Mouse (Mus musculus) CH12.LX (cell line): ENCODE results near the gene Pde1c. TPM values are rescaled to one million over a fixed set of nuclear protein-coding genes. Genes with fewer than 3 reads are reported as not detected.

Source experiments
- DNase-seq: peaks from one replicate; pipeline ENCODE4 v3.0.0-alpha.2; 2013; ENCODE audit errors: extremely low read depth
- H3K27ac ChIP-seq: 2 replicates; pipeline ENCODE4 v1.5.1; 2012; ENCODE audit warnings: low read depth, mild to moderate bottlenecking, control low read depth, moderate library complexity; ENCODE audit not compliant: insufficient read depth
- H3K27me3 ChIP-seq: replicated peaks from 2 replicates; pipeline ENCODE3; 2012; ENCODE audit warnings: inconsistent platforms
- H3K36me3 ChIP-seq, 2 experiments: replicated peaks in 1 of 2; 2 replicates each; pipeline versions ENCODE3 to v1.6.1; 2012; ENCODE audit warnings: inconsistent platforms in 1 of 2, low read length in 1 of 2, mild to moderate bottlenecking in 1 of 2, mixed read lengths in 1 of 2, moderate library complexity in 1 of 2; ENCODE audit not compliant: control insufficient read depth in 1 of 2, insufficient read depth in 1 of 2
- H3K4me1 ChIP-seq, 2 experiments: 2 replicates each; pipeline ENCODE4 v1.6.1; 2012; ENCODE audit warnings: inconsistent platforms in 1 of 2, moderate library complexity in 1 of 2; ENCODE audit not compliant: insufficient read depth in 2 of 2, control insufficient read depth in 1 of 2
- H3K4me2 ChIP-seq: 2 replicates; pipeline ENCODE4 v1.6.1; 2012; ENCODE audit warnings: low read depth, mild to moderate bottlenecking, control low read depth; ENCODE audit not compliant: poor library complexity, insufficient read depth, severe bottlenecking
- H3K4me3 ChIP-seq, 3 experiments: fragments of 150-350 bp in 1 of 3; sonication (generic) in 1 of 3; replicated peaks in 1 of 3; 2 replicates each; pipeline versions ENCODE3 to v1.5.1; 2011 to 2012; ENCODE audit warnings: low read depth in 2 of 3, low read length in 2 of 3, mild to moderate bottlenecking in 2 of 3, moderate library complexity in 2 of 3, control low read depth in 1 of 3, improper control_type of control experiment in 1 of 3, inconsistent platforms in 1 of 3, mixed read lengths in 1 of 3; ENCODE audit not compliant: poor library complexity in 1 of 3
- H3K79me2 ChIP-seq: replicated peaks from 2 replicates; pipeline ENCODE4 v1.6.1; 2012; ENCODE audit warnings: mild to moderate bottlenecking, moderate library complexity; ENCODE audit not compliant: control insufficient read depth, poor library complexity, insufficient read depth, severe bottlenecking; ENCODE audit errors: extremely low read depth
- H3K9ac ChIP-seq: 2 replicates; pipeline ENCODE4 v1.6.1; 2012; ENCODE audit warnings: low read depth, mild to moderate bottlenecking, control low read depth, moderate library complexity; ENCODE audit not compliant: insufficient read depth
- H3K9me3 ChIP-seq: replicated peaks from 2 replicates; pipeline ENCODE3; 2012; ENCODE audit warnings: low read length, inconsistent platforms, mixed read lengths
- CHD1 ChIP-seq: IDR thresholded peaks from 2 replicates; pipeline ENCODE4 v1.6.1; 2012; ENCODE audit warnings: low read depth, low read length, improper control_type of control experiment, inconsistent platforms
- CHD2 ChIP-seq: IDR thresholded peaks from 2 replicates; pipeline ENCODE4 v1.6.1; 2011; ENCODE audit warnings: low read length, improper control_type of control experiment
- E2F4 ChIP-seq: IDR thresholded peaks from 2 replicates; pipeline ENCODE4 v1.6.1; 2011; ENCODE audit warnings: low read depth, low read length, improper control_type of control experiment; ENCODE audit not compliant: insufficient replicate concordance
- EP300 ChIP-seq: IDR thresholded peaks from 2 replicates; pipeline ENCODE4 v1.6.1; 2011; ENCODE audit warnings: low read length, improper control_type of control experiment
- ETS1 ChIP-seq: conservative IDR thresholded peaks from 2 replicates; pipeline ENCODE4 v1.6.1; 2012; ENCODE audit warnings: low read depth, mild to moderate bottlenecking, inconsistent platforms, low read length, improper control_type of control experiment, moderate library complexity
- GABPA ChIP-seq: IDR thresholded peaks from 2 replicates; pipeline ENCODE4 v1.6.1; 2012; ENCODE audit warnings: low read depth, low read length, improper control_type of control experiment, inconsistent platforms; ENCODE audit not compliant: insufficient replicate concordance
- JUN ChIP-seq: IDR thresholded peaks from 2 replicates; pipeline ENCODE4 v1.6.1; 2011; ENCODE audit warnings: low read depth, mild to moderate bottlenecking, low read length, improper control_type of control experiment, moderate library complexity; ENCODE audit not compliant: insufficient read depth
- KAT2A ChIP-seq: IDR thresholded peaks from 2 replicates; pipeline ENCODE4 v1.6.1; 2012; ENCODE audit warnings: low read length, improper control_type of control experiment, inconsistent platforms; ENCODE audit not compliant: insufficient replicate concordance
- MAFK ChIP-seq: IDR thresholded peaks from 2 replicates; pipeline ENCODE4 v1.6.1; 2011; ENCODE audit warnings: low read length, improper control_type of control experiment; ENCODE audit not compliant: insufficient replicate concordance
- MAX ChIP-seq: IDR thresholded peaks from 2 replicates; pipeline ENCODE4 v1.6.1; 2011; ENCODE audit warnings: low read length, improper control_type of control experiment
- MAZ ChIP-seq: IDR thresholded peaks from 2 replicates; pipeline ENCODE4 v1.6.1; 2012; ENCODE audit warnings: low read depth, mild to moderate bottlenecking, inconsistent platforms, low read length, improper control_type of control experiment, moderate library complexity
- MXI1 ChIP-seq: IDR thresholded peaks from 2 replicates; pipeline ENCODE4 v1.6.1; 2011; ENCODE audit warnings: mild to moderate bottlenecking, low read depth, low read length, improper control_type of control experiment
- MYC ChIP-seq: IDR thresholded peaks from 2 replicates; pipeline ENCODE4 v1.6.1; 2011; ENCODE audit warnings: low read depth, mild to moderate bottlenecking, improper control_type of control experiment, low read length
- NRF1 ChIP-seq: IDR thresholded peaks from 2 replicates; pipeline ENCODE4 v1.6.1; 2014; ENCODE audit warnings: low read depth, mild to moderate bottlenecking, inconsistent platforms, low read length, improper control_type of control experiment, moderate library complexity
- PAX5 ChIP-seq: IDR thresholded peaks from 2 replicates; pipeline ENCODE4 v1.6.1; 2012; ENCODE audit warnings: low read length, inconsistent platforms, mixed read lengths
- POLR2A ChIP-seq: IDR thresholded peaks from 2 replicates; pipeline ENCODE4 v1.6.1; 2011; ENCODE audit warnings: low read depth, mild to moderate bottlenecking, improper control_type of control experiment, low read length
- POLR2AphosphoS2 ChIP-seq: IDR thresholded peaks from 2 replicates; pipeline ENCODE4 v1.6.1; 2011; ENCODE audit warnings: low read depth, low read length, improper control_type of control experiment
- RCOR1 ChIP-seq: conservative IDR thresholded peaks from 2 replicates; pipeline ENCODE4 v1.6.1; 2012; ENCODE audit warnings: low read depth, mild to moderate bottlenecking, inconsistent platforms, low read length, improper control_type of control experiment
- SIN3A ChIP-seq: IDR thresholded peaks from 2 replicates; pipeline ENCODE4 v1.6.1; 2012; ENCODE audit warnings: low read length, improper control_type of control experiment, inconsistent platforms
- SMC3 ChIP-seq: IDR thresholded peaks from 2 replicates; pipeline ENCODE4 v1.6.1; 2011; ENCODE audit warnings: low read depth, low read length, improper control_type of control experiment
- TCF12 ChIP-seq: IDR thresholded peaks from 2 replicates; pipeline ENCODE4 v1.6.1; 2014; ENCODE audit warnings: low read depth, mild to moderate bottlenecking, inconsistent platforms, low read length, improper control_type of control experiment
- UBTF ChIP-seq: IDR thresholded peaks from 2 replicates; pipeline ENCODE4 v1.6.1; 2012; ENCODE audit warnings: low read depth, mild to moderate bottlenecking, inconsistent platforms, low read length, improper control_type of control experiment, moderate library complexity
- USF2 ChIP-seq: conservative IDR thresholded peaks from 2 replicates; pipeline ENCODE4 v1.6.1; 2011; ENCODE audit warnings: low read depth, low read length, improper control_type of control experiment
- ZC3H11A ChIP-seq: IDR thresholded peaks from 2 replicates; pipeline ENCODE4 v1.6.1; 2012; ENCODE audit warnings: low read depth, mild to moderate bottlenecking, inconsistent platforms, low read length, improper control_type of control experiment
- ZKSCAN1 ChIP-seq: IDR thresholded peaks from 2 replicates; pipeline ENCODE4 v1.6.1; 2012; ENCODE audit warnings: low read depth, inconsistent platforms, low read length, improper control_type of control experiment, borderline replicate concordance
- ZMIZ1 ChIP-seq: IDR thresholded peaks from 2 replicates; pipeline ENCODE4 v1.6.1; 2012; ENCODE audit warnings: low read depth, mild to moderate bottlenecking, inconsistent platforms, low read length, improper control_type of control experiment
- ZNF384 ChIP-seq: IDR thresholded peaks from 2 replicates; pipeline ENCODE4 v1.6.1; 2012; ENCODE audit warnings: low read depth, low read length, improper control_type of control experiment, inconsistent platforms
- dilution Hi-C: fragments of 300-500 bp; cut with MboI; formaldehyde crosslinking; loops from 2 replicates; pipeline ENCODE4 v1.14.3; 2020; ENCODE audit warnings: low sequenced_read_pairs; ENCODE audit not compliant: extremely low pct_unique_long_range_greater_than_20kb, extremely low pct_ligation_motif_present
- in situ Hi-C: fragments of 300-500 bp; cut with MboI; formaldehyde crosslinking; loops from 3 replicates; pipeline ENCODE4 v1.14.3; 2019; ENCODE audit warnings: low sequenced_read_pairs, low pct_ligation_motif_present, low pct_unique_long_range_greater_than_20kb, mixed read lengths
- polyA plus RNA-seq: library from polyadenylated mRNA; unstranded; fragments of >175 nt; gene quantifications from 2 replicates; pipeline ENCODE4 v1.2.1, GENCODE M21; 2012; ENCODE audit warnings: low read depth; ENCODE audit not compliant: insufficient read length
- total RNA-seq, 2 experiments: library from RNA; depleted of rRNA; stranded (reverse); fragments of 300-350 nt in 1 of 2; fragments of >200 nt in 1 of 2; gene quantifications; 2 replicates each; pipeline ENCODE4 v1.2.3; 2012 to 2014

The Pde1c gene
- total and polyA plus RNA-seq, 3 experiments, result 2.3 to 3.8 (median 2.4) TPM

DNA sequence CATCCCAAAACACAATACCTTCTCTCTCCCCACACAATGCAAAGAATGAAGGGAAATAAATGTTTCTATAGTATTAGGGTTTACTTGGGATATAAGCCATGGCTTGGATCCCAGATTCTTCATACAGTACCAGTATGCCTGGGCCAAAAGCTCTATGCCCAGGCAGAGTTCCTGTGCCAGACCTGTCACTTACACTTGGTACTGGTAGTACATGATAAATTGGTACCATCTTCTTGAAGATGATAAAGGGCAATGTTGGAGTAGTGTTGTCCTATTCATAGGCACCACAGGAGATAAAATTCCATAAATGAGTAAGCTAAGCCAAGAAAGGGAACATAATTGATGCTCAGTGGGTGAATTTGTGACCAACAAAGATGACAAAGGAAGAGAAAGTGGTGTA is 258.6 kb downstream of the Pde1c start:
- Histone ChIP-seq H3K27me3 (no peaks in the 10 kb centered on the region), H3K79me2 (no peaks in the 10 kb centered on the region), H3K27ac (no peak overlapping the region), H3K36me3 (no peaks in the 10 kb centered on the region), H3K9ac (no peak overlapping the region), H3K9me3 (no peaks in the 10 kb centered on the region), H3K4me2 (no peak overlapping the region), H3K4me1 (no peaks in the 10 kb centered on the region), H3K4me3 (no peak overlapping the region)
- in situ Hi-C loops (no loop called here), dilution Hi-C loops (no loop called here)
- DNase-seq, result no peak
- TF ChIP-seq MAX, result no peak
- no peak for TF ChIP-seq TCF12
- no peak for TF ChIP-seq UBTF
- TF ChIP-seq CHD2, result no peak
- no peak for TF ChIP-seq PAX5
- TF ChIP-seq JUN, result no peak
- TF ChIP-seq SIN3A, result no peak
- TF ChIP-seq MYC, result no peak
- no peak for TF ChIP-seq NRF1
- no peak for TF ChIP-seq MAZ
- no peak for TF ChIP-seq MXI1
- TF ChIP-seq KAT2A, result no peak
- no peak for TF ChIP-seq ZKSCAN1
- no peak for TF ChIP-seq SMC3

DNA sequence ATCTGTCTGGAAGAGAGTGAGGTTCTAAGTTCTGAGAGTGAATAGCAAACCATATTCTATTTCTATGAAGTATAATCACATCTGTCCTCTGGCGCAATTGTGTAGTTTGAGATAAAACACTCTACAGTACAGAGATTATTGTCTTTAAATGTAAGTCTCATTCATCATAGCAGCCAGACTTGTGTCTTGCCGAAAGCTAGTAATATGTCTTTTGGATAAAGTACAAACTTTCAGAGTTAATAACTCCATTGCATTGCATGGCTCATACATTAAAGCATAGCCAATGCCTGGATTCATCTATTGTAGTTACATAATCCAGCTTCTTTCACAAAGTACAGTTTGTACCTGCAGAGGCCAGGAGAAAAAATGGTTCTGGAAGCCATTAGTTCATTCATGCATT is 262.8 kb downstream of the Pde1c start:
- dilution Hi-C loops (no loop called here), in situ Hi-C loops (no loop called here)

More for the DNA sequence above, 262.8 kb downstream of the Pde1c start:
- DNase-seq, result no peak
- H3K4me1 ChIP-seq, result peaks cover 2 to 13% of the 10 kb centered on the region in 2 experiments; a peak in 3 of 4 replicates
- H3K4me2 ChIP-seq, result no peak overlapping the region
- no peak for TF ChIP-seq MXI1
- no peak for TF ChIP-seq ETS1
- no peak for TF ChIP-seq POLR2AphosphoS2
- no peak for TF ChIP-seq ZMIZ1
- TF ChIP-seq MAFK, result no peak
- no peak for TF ChIP-seq ZC3H11A
- TF ChIP-seq CHD1, result no peak
- TF ChIP-seq SIN3A, result no peak
- TF ChIP-seq EP300, result no peak
- TF ChIP-seq NRF1, result no peak
- no peak for TF ChIP-seq MAX
- no peak for TF ChIP-seq TCF12
- TF ChIP-seq ZNF384, result no peak
- TF ChIP-seq MAZ, result no peak
- TF ChIP-seq E2F4, result no peak
- no peak for TF ChIP-seq USF2
- TF ChIP-seq PAX5, result no peak
- no peak for TF ChIP-seq RCOR1
- TF ChIP-seq GABPA, result no peak
- TF ChIP-seq POLR2A, result no peak
- no peaks in the 10 kb centered on the region for H3K79me2 ChIP-seq
- H3K4me3 ChIP-seq, result no peak overlapping the region
- H3K9me3 ChIP-seq, result no peaks in the 10 kb centered on the region
- no peaks in the 10 kb centered on the region for H3K27me3 ChIP-seq
- no peak overlapping the region for H3K9ac ChIP-seq
- H3K36me3 ChIP-seq, result no peaks in the 10 kb centered on the region
- H3K27ac ChIP-seq, result no peak overlapping the region
